Mouse (Mus musculus): ENCODE results near the gene Ahsa2. TPM values are rescaled to one million over a fixed set of nuclear protein-coding genes. Genes with fewer than 3 reads are reported as not detected.

The Ahsa2 gene
- total and polyA plus RNA-seq, 2 experiments from 2014 or later = 21.5 to 43.9 TPM

Small RNA genes within 50 kb of the gene (microRNA-seq; reads per million reads assigned to microRNA genes)
- not detected for gene Gm47279 (ENCODE audit: borderline number of aligned reads)

Other genes with a start within 250 kb of the Ahsa2 start
- gene Xpo1, start 242.0 kb downstream of the Ahsa2 start, total RNA-seq (2014; rRNA removed) = 65.1 and 86.5 TPM in 2 replicates
- gene Xpo1, start 242.0 kb downstream of the Ahsa2 start, polyA plus RNA-seq (2015; fragmentation: Nextera tagmentation; extraction: Ambion mirVana) = 37.4 and 44.0 TPM in 2 replicates
- gene Usp34, start 191.1 kb downstream of the Ahsa2 start, total RNA-seq (2014; rRNA removed) = 107 and 140 TPM in 2 replicates
- gene Usp34, start 191.1 kb downstream of the Ahsa2 start, polyA plus RNA-seq (2015; fragmentation: Nextera tagmentation; extraction: Ambion mirVana) = 24.1 and 30.2 TPM in 2 replicates
- 0.52 TPM in 1 of 2 replicates, not detected in the other for gene 1700093K21Rik, start 23.1 kb upstream of the Ahsa2 start, total RNA-seq (2014; rRNA removed)
- 0.20 TPM in 1 of 2 replicates, not detected in the other for gene 1700093K21Rik, start 23.1 kb upstream of the Ahsa2 start, polyA plus RNA-seq (2015; fragmentation: Nextera tagmentation; extraction: Ambion mirVana)
- 71.8 and 108 TPM in 2 replicates for gene 0610010F05Rik, start 135.6 kb upstream of the Ahsa2 start, total RNA-seq (2014; rRNA removed)
- gene 0610010F05Rik, start 135.6 kb upstream of the Ahsa2 start, polyA plus RNA-seq (2015; fragmentation: Nextera tagmentation; extraction: Ambion mirVana) = 125 and 130 TPM in 2 replicates
- 11.2 and 13.6 TPM in 2 replicates for gene Pus10, start 167.6 kb upstream of the Ahsa2 start, total RNA-seq (2014; rRNA removed)
- gene Pus10, start 167.6 kb upstream of the Ahsa2 start, polyA plus RNA-seq (2015; fragmentation: Nextera tagmentation; extraction: Ambion mirVana) = 7.7 and 9.5 TPM in 2 replicates
- gene Pex13, start 167.9 kb upstream of the Ahsa2 start, total RNA-seq (2014; rRNA removed) = 17.9 and 24.6 TPM in 2 replicates
- gene Pex13, start 167.9 kb upstream of the Ahsa2 start, polyA plus RNA-seq (2015; fragmentation: Nextera tagmentation; extraction: Ambion mirVana) = 23.6 and 24.8 TPM in 2 replicates

All from midbrain, postnatal 0 days (tissue).